Mouse (Mus musculus): ENCODE results near the gene Gm6020. TPM values are rescaled to one million over a fixed set of nuclear protein-coding genes. Genes with fewer than 3 reads are reported as not detected.

Gene Gm6020
- total RNA-seq, 2 experiments from 2014 or later = not detected

Other genes with a start within 250 kb of the Gm6020 start
- 10 to 100 TPM; 11.5 to 14.0 TPM for gene Zfp950, start 43.0 kb upstream of the Gm6020 start, total RNA-seq (2021)
- gene Gm7102, start 7.6 kb upstream of the Gm6020 start, total RNA-seq (2021) = under 1 TPM in 1 of 2 experiments, not detected in 1; 0.17 TPM
- 1 to 10 TPM; 5.8 to 5.9 TPM for gene Csf2ra, start 44.5 kb downstream of the Gm6020 start, total RNA-seq (2021)
- not detected for gene Gm21060, start 113.2 kb downstream of the Gm6020 start, total RNA-seq (2021)